Mouse (Mus musculus): ENCODE measurements around the gene Ripply3. TPM values are rescaled to one million over a fixed set of nuclear protein-coding genes. Genes with fewer than 3 reads are reported as not detected.

The Ripply3 gene
- total and polyA plus RNA-seq, 2 experiments from 2014 or later = 0.14 to 0.54 TPM

GRCm38 (mm10) chr16:94314626-94315025 is 13.6 kb upstream of the Ripply3 start:
- H3K4me3 ChIP-seq (ENCODE audit: low read depth, low read length) = no peak overlapping the region
- H3K9me3 ChIP-seq (ENCODE audit: low read length) = no peaks in the 10 kb centered on the region
- no peaks in the 10 kb centered on the region for H3K36me3 ChIP-seq (ENCODE audit: insufficient read depth)
- 92% methylated on average over 5 of the region's 5 CpGs for WGBS
- ATAC-seq = no peak
- no peak for DNase-seq
- H3K27ac ChIP-seq (ENCODE audit: low read depth, low read length) = peak overlapping the region; percentile 99; the same call in 1 of the 2 replicates
- no peaks in the 10 kb centered on the region for H3K27me3 ChIP-seq (ENCODE audit: insufficient read depth, low read length)
- no peak overlapping the region for H3K4me2 ChIP-seq (ENCODE audit: low read depth)
- no peak overlapping the region for H3K9ac ChIP-seq
- TF ChIP-seq CTCF (IDR thresholded peaks at IDR 0.05; ENCODE audit: low read depth) = no peak
- H3K4me1 ChIP-seq (ENCODE audit: insufficient read depth) = 0 out of 2 replicates have a peak, but pooled peaks cover 6% of the 10 kb centered on the region

- WGBS = 43% methylated on average over 1 of the region's 1 CpGs
- Histone ChIP-seq H3K4me3 (ENCODE audit: low read depth, low read length) (no peak overlapping the region), H3K27ac (ENCODE audit: low read depth, low read length) (no peak overlapping the region), H3K9me3 (ENCODE audit: low read length) (no peaks in the 10 kb centered on the region), H3K4me1 (ENCODE audit: insufficient read depth) (0 out of 2 replicates have a peak, but pooled peaks cover 6% of the 10 kb centered on the region), H3K4me2 (ENCODE audit: low read depth) (no peak overlapping the region), H3K27me3 (ENCODE audit: insufficient read depth, low read length) (no peaks in the 10 kb centered on the region), H3K36me3 (ENCODE audit: insufficient read depth) (no peaks in the 10 kb centered on the region), H3K9ac (no peak overlapping the region)
- no peak for TF ChIP-seq CTCF (IDR thresholded peaks at IDR 0.05; ENCODE audit: low read depth)
- DNase-seq (no peak), ATAC-seq (no peak)
Observed at GRCm38 (mm10) chr16:94315215-94315614, 13.0 kb upstream of the Ripply3 start.

- ATAC-seq (no peak), DNase-seq (no peak)
- Histone ChIP-seq H3K9ac (no peak overlapping the region), H3K4me3 (ENCODE audit: low read depth, low read length) (no peak overlapping the region), H3K4me1 (ENCODE audit: insufficient read depth) (0 out of 2 replicates have a peak, but pooled peaks cover 6% of the 10 kb centered on the region), H3K27me3 (ENCODE audit: insufficient read depth, low read length) (no peaks in the 10 kb centered on the region), H3K9me3 (ENCODE audit: low read length) (no peaks in the 10 kb centered on the region), H3K27ac (ENCODE audit: low read depth, low read length) (no peak overlapping the region), H3K4me2 (ENCODE audit: low read depth) (no peak overlapping the region), H3K36me3 (ENCODE audit: insufficient read depth) (no peaks in the 10 kb centered on the region)
- TF ChIP-seq CTCF (IDR thresholded peaks at IDR 0.05; ENCODE audit: low read depth) = no peak
- 80% methylated on average over 5 of the region's 5 CpGs for WGBS
Observed at GRCm38 (mm10) chr16:94317752-94318151, 10.5 kb upstream of the Ripply3 start.

GRCm38 (mm10) chr16:94320223-94320622 is 8.0 kb upstream of the Ripply3 start:
- TF ChIP-seq CTCF (IDR thresholded peaks at IDR 0.05; ENCODE audit: low read depth) = no peak
- 84% methylated on average over 5 of the region's 5 CpGs for WGBS
- no peak for ATAC-seq
- Histone ChIP-seq H3K27ac (ENCODE audit: low read depth, low read length) (no peak overlapping the region), H3K4me3 (ENCODE audit: low read depth, low read length) (no peak overlapping the region), H3K4me2 (ENCODE audit: low read depth) (no peak overlapping the region), H3K9me3 (ENCODE audit: low read length) (no peaks in the 10 kb centered on the region), H3K4me1 (ENCODE audit: insufficient read depth) (no peaks in the 10 kb centered on the region), H3K36me3 (ENCODE audit: insufficient read depth) (no peaks in the 10 kb centered on the region), H3K9ac (no peak overlapping the region), H3K27me3 (ENCODE audit: insufficient read depth, low read length) (no peaks in the 10 kb centered on the region)
- DNase-seq = no peak

GRCm38 (mm10) chr16:94323681-94324080 is 4.5 kb upstream of the Ripply3 start:
- H3K27ac ChIP-seq (ENCODE audit: low read depth, low read length) = no peak overlapping the region
- H3K4me3 ChIP-seq (ENCODE audit: low read depth, low read length) = no peak overlapping the region
- H3K4me1 ChIP-seq (ENCODE audit: insufficient read depth) = peaks cover 9% of the 10 kb centered on the region; the same call in 1 of the 2 replicates
- ATAC-seq (no peak), DNase-seq (no peak)
- H3K36me3 ChIP-seq (ENCODE audit: insufficient read depth) = no peaks in the 10 kb centered on the region
- peaks cover 18% of the 10 kb centered on the region for H3K27me3 ChIP-seq (ENCODE audit: insufficient read depth, low read length)
- no peaks in the 10 kb centered on the region for H3K9me3 ChIP-seq (ENCODE audit: low read length)
- TF ChIP-seq CTCF (IDR thresholded peaks at IDR 0.05; ENCODE audit: low read depth) = no peak
- no peak overlapping the region for H3K9ac ChIP-seq
- 84% methylated on average over 5 of the region's 5 CpGs for WGBS
- H3K4me2 ChIP-seq (ENCODE audit: low read depth) = no peak overlapping the region

- Histone ChIP-seq H3K4me1 (ENCODE audit: insufficient read depth) (peaks cover 9% of the 10 kb centered on the region; the same call in 1 of the 2 replicates), H3K4me2 (ENCODE audit: low read depth) (no peak overlapping the region), H3K9ac (no peak overlapping the region), H3K27ac (ENCODE audit: low read depth, low read length) (no peak overlapping the region), H3K36me3 (ENCODE audit: insufficient read depth) (no peaks in the 10 kb centered on the region), H3K9me3 (ENCODE audit: low read length) (no peaks in the 10 kb centered on the region), H3K4me3 (ENCODE audit: low read depth, low read length) (no peak overlapping the region), H3K27me3 (ENCODE audit: insufficient read depth, low read length) (peaks cover 23% of the 10 kb centered on the region)
- WGBS = 91% methylated on average over 3 of the region's 3 CpGs
- no peak for TF ChIP-seq CTCF (IDR thresholded peaks at IDR 0.05; ENCODE audit: low read depth)
- ATAC-seq = no peak
- DNase-seq = no peak
Observed at GRCm38 (mm10) chr16:94326008-94326407, 2.2 kb upstream of the Ripply3 start.

- peak; percentile 18 for DNase-seq
- no peaks in the 10 kb centered on the region for H3K36me3 ChIP-seq (ENCODE audit: insufficient read depth)
- H3K9ac ChIP-seq = no peak overlapping the region
- peak overlapping the region; percentile 50 for H3K4me2 ChIP-seq (ENCODE audit: low read depth)
- peaks cover 23% of the 10 kb centered on the region for H3K27me3 ChIP-seq (ENCODE audit: insufficient read depth, low read length)
- H3K27ac ChIP-seq (ENCODE audit: low read depth, low read length) = no peak overlapping the region
- H3K4me3 ChIP-seq (ENCODE audit: low read depth, low read length) = peak overlapping the region; percentile 29
- TF ChIP-seq CTCF (IDR thresholded peaks at IDR 0.05; ENCODE audit: low read depth) = no peak
- H3K4me1 ChIP-seq (ENCODE audit: insufficient read depth) = peaks cover 9% of the 10 kb centered on the region; the same call in 1 of the 2 replicates
- 14% methylated on average over 25 of the region's 25 CpGs for WGBS
- H3K9me3 ChIP-seq (ENCODE audit: low read length) = no peaks in the 10 kb centered on the region
- ATAC-seq = no peak
Observed at GRCm38 (mm10) chr16:94328881-94329867, 954 bp downstream of the Ripply3 start.
